Mouse (Mus musculus) layer of hippocampus, adult 18-20 months (tissue): ENCODE results near the gene Cd59a. TPM values are rescaled to one million over a fixed set of nuclear protein-coding genes. Genes with fewer than 3 reads are reported as not detected.
"Not testable (repeated sequence)": the region's sequence is repeated elsewhere in the genome, so short reads cannot be mapped to it uniquely, and the experiment has no call there.

Experiments used
- DNase-seq, 2 experiments: peaks; one replicate each; pipeline ENCODE4 v3.0.0; 2022; ENCODE audit warnings: low spot score in 2 of 2
- long read RNA-seq: library from polyadenylated mRNA; stranded (forward); transcript quantifications from one replicate; pipeline ENCODE4 v2.0.0, GENCODE M21; 2021
- total RNA-seq, 2 experiments: library from RNA; stranded (reverse); gene quantifications; 2 replicates each; pipeline ENCODE4 v1.2.3; 2021

Gene Cd59a
- 1 to 10 TPM; 3.7 to 5.3 TPM for total RNA-seq
- long read RNA-seq, transcript Cd59a-201 (4 exons, 1,691 nt): major isoform, 11 of 11 reads
- long read RNA-seq, partial matches to known transcripts: 0 of 11 reads
- long read RNA-seq, other reads (novel, unspliced or antisense): 0 of 11 reads

GRCm38 (mm10) chr2:104095741-104096213, at the start of gene Cd59a:
Cd59a (plus strand) TSS chr2:104095801.
- DNase-seq: peak; percentile 56 to 66

DNA sequence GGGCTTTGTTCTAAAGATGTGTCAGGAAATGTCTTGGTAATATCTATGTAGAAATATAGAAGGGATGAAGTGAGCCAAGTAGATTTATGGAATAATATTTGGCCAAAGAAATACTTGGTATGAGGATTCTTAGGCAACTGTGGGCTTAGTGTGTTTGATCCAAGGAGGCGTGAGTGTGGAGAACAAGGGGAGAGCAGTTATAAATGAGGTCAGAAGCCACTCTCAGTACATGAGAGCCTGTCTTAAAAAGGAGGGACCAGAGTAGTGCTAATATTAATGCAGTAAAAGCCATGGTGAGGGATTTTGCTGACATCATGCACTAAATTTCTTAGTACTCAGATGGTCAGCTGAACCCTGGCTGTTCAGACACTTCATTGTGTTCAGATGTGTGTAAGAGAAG, 37.2 kb upstream of the Cd59a start:
- DNase-seq: no peak

GRCm38 (mm10) chr2:104058954-104059353, 36.6 kb upstream of the Cd59a start:
- no peak for DNase-seq

DNA sequence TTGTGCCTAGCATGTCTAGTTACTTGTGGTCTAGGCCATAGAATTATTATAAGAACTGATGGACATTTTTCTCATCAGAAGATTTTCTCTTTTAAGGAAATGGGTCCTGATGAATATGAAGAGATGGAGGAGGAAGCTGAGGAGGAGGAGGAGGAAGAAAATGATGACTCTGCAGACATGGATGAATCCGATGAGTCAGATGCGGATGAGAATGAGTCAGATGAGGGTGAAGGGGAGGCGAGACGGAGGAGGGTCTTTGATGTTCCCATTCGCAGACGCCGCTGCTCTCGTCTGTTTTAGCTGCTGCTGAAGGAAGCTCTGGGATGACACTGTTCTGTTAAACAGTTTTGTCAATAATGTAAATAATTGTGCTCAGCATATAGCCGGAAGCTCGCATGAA, 35.8 kb upstream of the Cd59a start:
- no peak for DNase-seq

DNA sequence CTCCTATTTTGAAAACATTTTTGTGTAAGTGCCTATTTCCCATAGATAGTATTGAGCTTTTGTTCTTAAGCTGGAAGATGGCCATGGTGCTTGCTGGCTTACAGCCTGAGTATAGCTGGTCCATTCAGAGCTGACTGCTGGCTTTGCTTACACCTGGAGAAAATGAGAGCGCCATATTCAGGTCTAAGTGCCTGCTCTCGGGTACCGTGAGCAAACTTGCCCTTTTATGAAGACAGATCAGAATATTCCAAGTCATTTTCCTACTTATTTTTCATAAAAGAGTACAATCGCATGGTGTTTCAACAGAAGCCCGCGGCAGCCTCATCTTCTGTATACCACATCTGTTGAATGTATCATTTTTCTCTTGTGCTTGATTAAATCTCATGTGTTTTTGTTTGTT, 34.6 kb upstream of the Cd59a start:
- DNase-seq: no peak

GRCm38 (mm10) chr2:104062665-104063064, 32.9 kb upstream of the Cd59a start:
- DNase-seq: no peak

DNA sequence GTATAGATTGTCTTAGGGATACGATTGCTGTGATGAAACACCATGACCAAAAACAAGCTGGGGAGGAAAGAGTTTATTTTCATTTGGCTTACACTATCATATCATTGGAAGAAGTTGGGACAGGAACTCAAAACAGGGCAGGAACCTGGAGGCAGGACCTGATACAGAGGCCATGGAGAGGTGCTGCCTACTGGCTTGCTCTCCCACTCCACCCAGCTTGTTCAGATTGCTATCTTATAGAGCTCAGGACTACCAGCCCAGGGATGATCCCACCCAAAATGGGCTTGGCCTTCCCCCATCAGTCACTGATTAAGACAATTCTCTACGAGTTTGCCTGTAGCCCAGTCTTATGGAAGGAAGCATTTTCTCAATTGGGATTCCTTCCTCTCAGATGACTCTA, 31.4 kb upstream of the Cd59a start:
- no peak for DNase-seq

DNA sequence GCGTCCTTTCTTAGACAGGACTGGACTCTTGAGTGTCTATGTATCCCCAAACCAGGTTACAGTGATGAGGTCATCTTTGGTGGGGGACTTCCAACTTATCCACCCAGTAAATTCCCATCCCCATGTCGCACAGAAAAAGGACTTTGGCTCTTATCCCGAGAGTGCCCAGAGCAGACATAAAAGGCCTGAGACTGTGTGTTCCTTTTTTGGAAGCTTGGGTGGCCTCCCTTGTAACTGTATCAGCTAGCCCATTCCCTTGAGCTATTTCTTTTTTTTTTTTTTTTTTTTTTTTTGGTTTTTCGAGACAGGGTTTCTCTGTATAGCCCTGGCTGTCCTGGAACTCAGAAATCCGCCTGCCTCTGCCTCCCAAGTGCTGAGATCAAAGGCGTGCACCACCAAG, 30.1 kb upstream of the Cd59a start, which contains the start of gene Gm10912:
Gene Gm10912 (plus strand): TSS at position 301 of the 400 bp plus-strand sequence.
- not testable (repeated sequence) for DNase-seq

- not testable (repeated sequence) for DNase-seq
Observed at GRCm38 (mm10) chr2:104068450-104068849, 27.2 kb upstream of the Cd59a start, which contains the start of gene Gm10799. Gm10799 (minus strand) TSS chr2:104068550.

GRCm38 (mm10) chr2:104069704-104070185, 25.9 kb upstream of the Cd59a start, which contains the start of gene Cd59b:
Cd59b (plus strand) TSS chr2:104069849.
- peak in 1 of 2 experiments; percentile 20 for DNase-seq

- DNase-seq: not testable (repeated sequence)
Observed at GRCm38 (mm10) chr2:104078285-104078684, 17.3 kb upstream of the Cd59a start.

GRCm38 (mm10) chr2:104081436-104082050, 14.1 kb upstream of the Cd59a start:
- not testable (repeated sequence) for DNase-seq

DNA sequence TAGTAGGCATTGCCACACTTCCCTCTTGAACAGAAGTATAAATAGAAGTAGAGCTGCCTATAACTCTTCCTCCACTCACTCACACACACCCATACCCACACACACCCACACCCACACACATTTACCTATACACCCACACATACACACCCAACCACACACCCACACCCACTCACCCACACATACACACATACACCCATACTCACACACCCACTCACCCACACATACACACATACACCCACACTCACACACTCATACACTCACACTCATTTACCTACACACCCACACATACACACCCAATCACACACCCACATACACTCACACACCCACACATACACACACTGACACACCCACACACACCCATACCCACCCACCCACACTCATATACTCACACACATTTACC, 13.1 kb upstream of the Cd59a start:
- DNase-seq: no peak

DNA sequence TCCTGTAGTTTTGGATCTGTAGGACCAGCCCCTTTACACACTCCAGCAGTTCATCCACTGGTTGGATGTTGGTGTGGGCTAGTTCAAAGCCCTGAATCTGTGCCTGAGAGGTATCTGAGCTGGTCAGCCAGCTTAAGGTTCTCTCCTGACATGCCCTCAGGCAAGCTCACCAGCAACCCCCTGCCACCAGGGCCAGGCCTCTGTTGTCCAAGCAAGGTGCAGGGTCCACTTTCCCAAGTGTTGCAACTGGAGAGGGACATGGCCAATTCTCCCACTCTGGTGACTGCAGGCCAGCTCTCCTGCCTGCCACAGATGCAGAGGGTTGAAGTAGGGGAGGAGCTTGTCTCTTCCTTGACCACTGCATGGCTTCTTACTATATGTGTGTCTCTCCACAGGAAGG, 11.6 kb upstream of the Cd59a start:
- DNase-seq: not testable (repeated sequence)

- not testable (repeated sequence) for DNase-seq
Observed at GRCm38 (mm10) chr2:104087562-104087961, 8.0 kb upstream of the Cd59a start.

DNA sequence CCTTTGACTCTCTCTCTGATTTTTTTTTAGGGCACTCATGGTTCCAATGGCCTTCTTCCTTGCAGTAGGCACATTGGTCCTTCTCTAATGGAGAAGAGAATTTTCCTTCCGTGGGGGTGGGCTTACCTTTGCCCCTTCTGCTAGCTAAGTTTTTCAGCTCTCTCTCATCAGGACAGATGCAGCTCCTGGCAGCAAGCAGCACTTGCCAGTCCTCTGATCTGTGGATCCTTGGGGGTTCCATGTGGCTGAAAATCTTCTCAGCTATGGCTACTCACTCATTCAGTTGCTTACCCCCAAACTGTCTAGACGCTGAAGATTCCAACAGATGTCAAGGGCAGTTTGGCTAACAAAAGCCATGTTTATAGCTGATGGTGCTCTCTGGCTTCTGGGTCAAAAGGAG, 2.3 kb upstream of the Cd59a start:
- no peak for DNase-seq

DNA sequence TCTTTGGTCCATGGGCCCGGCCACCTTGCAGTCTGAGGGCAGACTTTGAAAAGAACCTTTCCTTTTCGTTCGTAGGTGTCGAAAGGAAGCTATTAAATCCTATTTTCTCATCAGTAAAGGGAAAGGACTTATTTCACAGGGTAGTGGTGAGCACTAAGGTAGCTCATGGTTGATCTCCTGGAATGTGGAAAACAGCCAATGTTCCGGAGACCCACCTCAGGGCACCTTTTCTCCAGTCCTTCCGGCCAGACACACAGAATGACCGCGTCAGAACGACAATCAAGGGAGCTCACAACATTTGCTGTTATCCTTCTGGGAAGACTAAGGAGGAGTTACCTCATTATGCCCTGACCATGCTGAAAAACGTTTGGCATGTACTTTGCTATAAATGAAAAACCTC, 655 bp downstream of the Cd59a start:
- DNase-seq: no peak

DNA sequence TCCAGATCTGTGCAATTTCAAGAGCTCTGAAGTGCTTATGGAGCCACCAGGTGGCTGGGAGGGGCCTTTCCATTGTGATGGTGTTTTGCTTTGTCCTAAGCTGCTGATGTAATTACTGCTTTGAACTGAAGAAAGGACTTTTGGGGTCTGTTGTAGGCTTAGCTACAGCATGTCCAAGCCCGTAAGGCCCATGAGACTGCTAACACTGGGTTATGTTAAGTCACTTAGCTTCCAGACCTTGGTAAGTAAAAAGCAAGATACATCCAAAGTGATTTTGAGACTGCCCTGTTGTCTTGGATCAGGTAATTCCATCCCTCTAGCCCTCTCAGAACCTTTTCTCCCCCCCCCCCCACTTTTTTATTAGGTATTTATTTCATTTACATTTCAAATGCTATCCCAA, 1.2 kb downstream of the Cd59a start:
- not testable (repeated sequence) for DNase-seq

DNA sequence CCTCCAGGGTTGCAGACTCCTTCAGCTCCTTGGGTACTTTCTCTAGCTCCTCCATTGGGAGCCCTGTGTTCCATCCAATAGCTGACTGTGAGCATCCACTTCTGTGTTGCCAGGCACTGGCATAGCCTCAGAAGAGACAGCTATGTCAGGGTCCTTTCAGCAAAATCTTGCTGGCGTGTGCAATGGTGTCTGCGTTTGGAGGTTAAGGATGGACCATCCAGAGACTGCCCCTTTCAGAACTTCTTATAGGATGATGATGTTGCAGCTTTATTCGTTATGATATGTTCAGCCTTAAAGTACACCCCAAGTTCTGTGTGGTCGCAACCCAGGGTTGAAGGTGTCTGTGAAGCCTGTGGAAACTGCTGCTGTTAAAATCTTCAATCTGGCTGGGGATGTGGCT, 1.8 kb downstream of the Cd59a start:
- not testable (repeated sequence) for DNase-seq

- DNase-seq: no peak
Observed at GRCm38 (mm10) chr2:104098529-104099230, 3.1 kb downstream of the Cd59a start.

GRCm38 (mm10) chr2:104099231-104099585, 3.6 kb downstream of the Cd59a start:
- no peak for DNase-seq

- DNase-seq: no peak
Observed at GRCm38 (mm10) chr2:104099946-104100345, 4.3 kb downstream of the Cd59a start.
